Mouse (Mus musculus) hindbrain, postnatal 0 days (tissue): ENCODE measurements around the gene Il4i1. TPM values are rescaled to one million over a fixed set of nuclear protein-coding genes. Genes with fewer than 3 reads are reported as not detected.

Experiments used
- ATAC-seq: fragments of 200-750 bp; cut with Nextera tagmentation; 2 replicates; pipeline ENCODE4 v1.8.0; 2017; ENCODE audit warnings: mild to moderate bottlenecking, moderate TSS enrichment, moderate library complexity
- DNase-seq: peaks from one replicate; pipeline ENCODE4 v3.0.0-alpha.2; 2015; ENCODE audit warnings: low spot score
- H3K27ac ChIP-seq: fragments of 300-500 bp; sonication (generic); 2 replicates; pipeline ENCODE4 v1.5.1; 2014; ENCODE audit warnings: mild to moderate bottlenecking
- H3K27me3 ChIP-seq: fragments of 300-500 bp; sonication (generic); 2 replicates; pipeline ENCODE4 v1.6.1; 2014; ENCODE audit warnings: low read length, mixed read lengths; ENCODE audit not compliant: insufficient read depth
- H3K36me3 ChIP-seq: fragments of 300-500 bp; sonication (generic); 2 replicates; pipeline ENCODE4 v1.6.1; 2014; ENCODE audit warnings: low read length, mixed read lengths; ENCODE audit not compliant: insufficient read depth
- H3K4me1 ChIP-seq: fragments of 300-500 bp; sonication (generic); 2 replicates; pipeline ENCODE4 v1.6.1; 2014; ENCODE audit warnings: antibody characterized with exemption, low read length, mixed read lengths; ENCODE audit not compliant: insufficient read depth
- H3K4me2 ChIP-seq: fragments of 300-500 bp; sonication (generic); 2 replicates; pipeline ENCODE4 v1.6.1; 2014; ENCODE audit warnings: low read depth, mild to moderate bottlenecking, low read length, moderate library complexity, mixed read lengths
- H3K4me3 ChIP-seq: fragments of 300-500 bp; sonication (generic); 2 replicates; pipeline ENCODE4 v1.5.1; 2014; ENCODE audit warnings: low read length
- H3K9ac ChIP-seq: fragments of 300-500 bp; sonication (generic); replicated peaks from 2 replicates; pipeline ENCODE4 v1.6.1; 2014; ENCODE audit warnings: mild to moderate bottlenecking, low read length, moderate library complexity, mixed read lengths
- H3K9me3 ChIP-seq: fragments of 300-500 bp; sonication (generic); 2 replicates; pipeline ENCODE4 v1.6.1; 2016; ENCODE audit warnings: low read length, mixed read lengths
- CTCF ChIP-seq: IDR thresholded peaks from 2 replicates; pipeline ENCODE4 v1.5.1; 2016; ENCODE audit warnings: antibody characterized with exemption, control low read depth, low read depth
- WGBS: fragments of 180-500 bp; shearing (Covaris S2); extraction: QIAGEN DNeasy Blood & Tissue Kit; methylation state at CpG from one replicate; pipeline ENCODE4 v1.1.7; 2014; 5-methylcytosine and 5-hydroxymethylcytosine counted together
- polyA plus RNA-seq: library from polyadenylated mRNA; unstranded; fragments of >200 nt; fragmentation: Nextera tagmentation; extraction: Ambion mirVana; gene quantifications from 2 replicates; pipeline ENCODE4 v1.2.1, GENCODE M21; 2015
- total RNA-seq: library from RNA; depleted of rRNA; stranded (reverse); fragments of >200 nt; gene quantifications from 2 replicates; pipeline ENCODE4 v1.2.3, GENCODE M21; 2014

Il4i1 gene
- total and polyA plus RNA-seq, 2 experiments from 2014 or later, result 0.47 to 0.58 TPM

GRCm38 (mm10) chr7:44789531-44789930, 26.7 kb upstream of the Il4i1 start:
- TF ChIP-seq CTCF, result no peak
- H3K36me3 ChIP-seq, result no peaks in the 10 kb centered on the region
- no peak overlapping the region for H3K9ac ChIP-seq
- no peak for ATAC-seq
- H3K4me1 ChIP-seq, result no peaks in the 10 kb centered on the region
- no peak overlapping the region for H3K4me2 ChIP-seq
- no peak overlapping the region for H3K4me3 ChIP-seq
- 65% methylated on average over 3 of the region's 3 CpGs for WGBS
- H3K9me3 ChIP-seq, result no peaks in the 10 kb centered on the region
- DNase-seq, result no peak
- H3K27ac ChIP-seq, result no peak overlapping the region
- no peaks in the 10 kb centered on the region for H3K27me3 ChIP-seq

DNA sequence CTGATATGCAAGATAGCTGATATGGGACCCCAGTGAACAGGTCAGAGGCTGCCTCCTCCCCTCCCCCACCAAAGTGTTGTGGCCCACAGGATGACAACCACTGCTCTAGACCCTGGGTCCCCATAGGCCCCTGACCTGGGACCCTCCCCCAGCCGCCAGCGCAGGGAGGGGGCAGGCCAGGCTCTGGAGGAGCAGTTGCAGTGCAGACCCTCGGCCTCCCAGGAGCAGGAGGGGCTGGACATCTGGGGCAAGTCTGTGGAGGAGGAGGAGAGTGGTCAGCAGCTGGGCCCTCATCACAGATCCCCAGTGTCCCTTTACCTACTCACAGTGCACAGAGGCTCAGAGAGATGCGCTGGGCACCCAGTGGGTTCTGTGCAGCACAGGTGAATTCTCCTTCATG, 26.1 kb upstream of the Il4i1 start:
- no peaks in the 10 kb centered on the region for H3K4me1 ChIP-seq
- H3K27ac ChIP-seq, result no peak overlapping the region
- DNase-seq, result no peak
- H3K4me2 ChIP-seq, result no peak overlapping the region
- H3K27me3 ChIP-seq, result no peaks in the 10 kb centered on the region
- no peak overlapping the region for H3K4me3 ChIP-seq
- no peaks in the 10 kb centered on the region for H3K9me3 ChIP-seq
- no peak for ATAC-seq
- TF ChIP-seq CTCF, result no peak
- WGBS, result 60% methylated on average over 4 of the region's 4 CpGs
- no peaks in the 10 kb centered on the region for H3K36me3 ChIP-seq
- no peak overlapping the region for H3K9ac ChIP-seq

DNA sequence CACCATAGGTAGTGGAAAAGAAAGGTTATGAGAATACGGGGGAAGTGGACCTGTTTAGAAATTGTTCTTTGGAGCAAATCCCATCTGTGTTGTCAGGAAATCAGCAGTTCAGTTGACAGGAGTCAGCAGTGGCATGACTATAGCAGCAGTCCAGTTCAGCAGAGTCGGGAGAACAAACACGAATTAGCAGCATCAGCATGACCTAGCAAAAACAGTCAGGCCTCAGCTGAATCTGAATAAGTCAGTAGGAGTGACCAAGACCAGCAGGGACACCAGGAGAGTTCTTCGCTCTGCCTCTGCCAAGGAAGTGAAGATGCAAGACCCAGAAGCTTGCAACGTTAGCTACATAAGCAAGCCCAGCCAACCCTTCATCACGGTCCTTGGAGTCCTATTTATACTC, 23.4 kb upstream of the Il4i1 start:
- Histone ChIP-seq H3K36me3 (no peaks in the 10 kb centered on the region), H3K27ac (no peak overlapping the region), H3K4me3 (no peak overlapping the region), H3K9ac (no peak overlapping the region), H3K4me1 (no peaks in the 10 kb centered on the region), H3K9me3 (no peaks in the 10 kb centered on the region), H3K4me2 (no peak overlapping the region), H3K27me3 (no peaks in the 10 kb centered on the region)
- no peak for ATAC-seq
- DNase-seq, result no peak
- WGBS, result 79% methylated on average over 6 of the region's 6 CpGs
- no peak for TF ChIP-seq CTCF

DNA sequence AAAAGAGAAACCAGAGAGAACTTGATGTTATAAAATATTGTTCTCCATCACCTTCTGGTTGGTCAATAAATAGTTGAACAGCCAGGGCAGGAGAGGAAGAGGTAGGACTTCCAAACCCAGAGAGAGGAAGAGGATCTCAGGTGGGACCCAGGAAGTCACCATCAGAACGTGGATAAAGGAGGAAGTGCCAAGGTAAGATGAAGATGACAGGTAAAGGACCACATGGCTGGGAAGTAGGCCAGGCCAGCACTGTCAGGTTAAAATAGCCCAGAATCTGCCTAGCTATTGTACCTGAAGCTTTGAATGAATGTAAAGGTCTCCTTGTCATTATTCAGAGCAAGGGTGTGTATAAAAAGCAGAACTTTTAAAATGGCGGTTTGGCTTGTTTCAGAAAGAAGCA, 7.3 kb upstream of the Il4i1 start:
- Histone ChIP-seq H3K36me3 (no peaks in the 10 kb centered on the region), H3K4me3 (no peak overlapping the region), H3K27ac (no peak overlapping the region), H3K9ac (no peak overlapping the region), H3K27me3 (no peaks in the 10 kb centered on the region), H3K4me1 (no peaks in the 10 kb centered on the region), H3K9me3 (no peaks in the 10 kb centered on the region), H3K4me2 (no peak overlapping the region)
- 85% methylated on average over 2 of the region's 2 CpGs for WGBS
- DNase-seq (no peak), ATAC-seq (no peak)
- TF ChIP-seq CTCF, result no peak

DNA sequence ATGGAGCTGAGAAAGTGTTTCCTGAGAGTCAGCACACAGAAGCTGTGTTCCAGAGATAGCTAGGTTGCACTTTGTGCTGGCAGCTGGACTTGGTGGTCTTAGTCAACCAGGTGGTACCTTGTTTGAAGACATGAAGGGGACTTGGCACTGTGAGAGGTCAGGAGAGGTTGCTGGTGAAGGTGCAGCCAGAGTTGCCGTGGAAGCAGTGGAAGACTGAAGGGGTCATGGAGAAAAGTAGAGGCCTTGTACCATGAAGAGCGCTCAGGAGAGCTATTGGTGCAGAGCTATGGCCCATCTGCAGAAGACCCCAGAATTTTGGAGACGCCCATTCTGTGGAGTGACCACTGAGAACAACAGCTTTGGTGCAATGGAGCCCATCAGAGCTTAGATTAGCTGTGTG, 6.7 kb upstream of the Il4i1 start:
- Histone ChIP-seq H3K4me3 (no peak overlapping the region), H3K9me3 (no peaks in the 10 kb centered on the region), H3K36me3 (no peaks in the 10 kb centered on the region), H3K9ac (no peak overlapping the region), H3K4me1 (no peaks in the 10 kb centered on the region), H3K4me2 (no peak overlapping the region), H3K27me3 (no peaks in the 10 kb centered on the region), H3K27ac (no peak overlapping the region)
- ATAC-seq (no peak), DNase-seq (no peak)
- TF ChIP-seq CTCF, result no peak
- 87% methylated on average over 3 of the region's 3 CpGs for WGBS

DNA sequence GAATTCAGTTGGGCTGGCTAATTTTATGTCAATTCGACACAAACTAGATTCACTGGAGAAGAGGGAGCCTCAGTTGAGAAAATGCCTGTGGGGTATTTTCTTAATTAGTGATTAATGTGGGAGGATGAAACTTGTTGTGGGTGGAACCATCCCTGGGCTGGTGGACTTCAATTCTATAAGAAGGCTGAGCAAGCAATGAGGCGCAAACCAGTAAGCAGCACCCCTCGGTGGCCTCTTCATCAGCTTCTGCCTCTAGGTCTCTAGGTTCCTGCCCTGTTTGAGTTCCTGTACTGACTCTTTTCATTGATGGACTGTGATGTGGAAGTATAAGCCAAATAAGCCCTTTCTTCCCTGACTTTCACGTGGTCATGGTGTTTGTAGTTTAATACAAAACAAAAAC, 5.8 kb upstream of the Il4i1 start:
- no peak for DNase-seq
- Histone ChIP-seq H3K4me1 (0 out of 2 replicates have a peak, but pooled peaks cover 3% of the 10 kb centered on the region), H3K27me3 (no peaks in the 10 kb centered on the region), H3K36me3 (no peaks in the 10 kb centered on the region), H3K9ac (no peak overlapping the region), H3K4me3 (no peak overlapping the region), H3K9me3 (no peaks in the 10 kb centered on the region), H3K27ac (no peak overlapping the region), H3K4me2 (no peak overlapping the region)
- ATAC-seq, result no peak
- TF ChIP-seq CTCF, result no peak
- WGBS, result 80% methylated on average over 4 of the region's 4 CpGs

DNA sequence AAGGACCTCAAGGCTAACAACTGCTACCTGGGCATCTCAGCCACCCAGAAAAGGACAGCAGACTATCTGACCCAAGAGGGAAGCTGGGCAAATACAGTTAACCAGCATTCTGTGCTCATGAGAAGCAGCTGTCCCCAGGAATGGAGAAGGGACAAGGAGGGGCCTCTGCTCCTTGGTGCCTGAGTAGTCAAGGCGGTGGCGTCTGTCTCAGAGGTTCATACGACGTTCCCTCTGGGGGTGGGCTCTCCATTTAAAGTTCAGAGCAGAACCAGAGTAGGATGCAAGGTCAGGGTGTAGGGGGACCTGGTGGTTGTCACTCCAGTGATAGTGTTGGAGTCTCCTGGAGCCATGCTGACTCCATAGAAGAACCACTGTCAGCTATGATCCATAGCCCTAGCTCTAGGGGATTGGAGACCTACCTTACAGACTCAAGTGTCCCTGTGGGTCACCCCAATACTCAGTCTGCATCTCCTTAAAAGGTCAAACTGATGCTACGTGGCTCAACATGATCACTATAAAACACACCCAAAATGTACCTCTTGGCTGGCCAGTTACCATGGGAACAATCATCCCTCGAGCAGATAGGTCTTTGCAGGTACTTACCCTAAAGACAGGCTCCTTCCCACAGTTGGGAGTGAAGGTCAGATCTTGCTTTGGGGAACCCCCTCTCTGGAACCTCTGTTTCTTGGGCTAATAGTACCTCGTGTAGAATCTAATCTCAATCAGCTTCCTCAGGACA, 5.2 kb upstream of the Il4i1 start:
- 0 out of 2 replicates have a peak, but pooled peaks cover 3% of the 10 kb centered on the region for H3K4me1 ChIP-seq

More for the DNA sequence above, 5.2 kb upstream of the Il4i1 start:
- DNase-seq (no peak), ATAC-seq (no peak)
- H3K4me2 ChIP-seq, result no peak overlapping the region
- no peak overlapping the region for H3K4me3 ChIP-seq
- no peak overlapping the region for H3K9ac ChIP-seq
- H3K9me3 ChIP-seq, result no peaks in the 10 kb centered on the region
- 92% methylated on average over 7 of the region's 7 CpGs for WGBS
- no peaks in the 10 kb centered on the region for H3K36me3 ChIP-seq
- no peak overlapping the region for H3K27ac ChIP-seq
- no peak for TF ChIP-seq CTCF
- no peaks in the 10 kb centered on the region for H3K27me3 ChIP-seq
